Mouse (Mus musculus) heart, adult 2 months (tissue): ENCODE measurements around the gene Rps6ka1. TPM values are rescaled to one million over a fixed set of nuclear protein-coding genes. Genes with fewer than 3 reads are reported as not detected.

ENCODE experiments used
- DNase-seq, 2 experiments: peaks; one replicate each; pipeline ENCODE4 v3.0.0; 2021
- H3K27ac ChIP-seq: fragments of 200-600 bp; 2 replicates; pipeline ENCODE4 v1.8.1; 2022
- H3K27me3 ChIP-seq: fragments of 200-500 bp; 2 replicates; pipeline ENCODE4 v1.6.1; 2012; ENCODE audit warnings: mild to moderate bottlenecking, low read length, inconsistent platforms, mixed read lengths; ENCODE audit not compliant: control insufficient read depth, insufficient read depth
- H3K36me3 ChIP-seq: fragments of 200-500 bp; 2 replicates; pipeline ENCODE4 v1.6.1; 2012; ENCODE audit warnings: low read length, inconsistent platforms; ENCODE audit not compliant: control insufficient read depth, insufficient read depth
- H3K4me1 ChIP-seq: fragments of 200-500 bp; 2 replicates; pipeline ENCODE4 v1.6.1; 2011; ENCODE audit warnings: low read length; ENCODE audit not compliant: control insufficient read depth, insufficient read depth
- H3K4me3 ChIP-seq: fragments of 200-600 bp; 2 replicates; pipeline ENCODE4 v1.8.1; 2022
- H3K79me2 ChIP-seq: fragments of 200-500 bp; replicated peaks from 2 replicates; pipeline ENCODE4 v1.6.1; 2012; ENCODE audit warnings: mild to moderate bottlenecking, inconsistent platforms, low read length, moderate library complexity, mixed read lengths; ENCODE audit not compliant: control insufficient read depth, insufficient read depth
- H3K9ac ChIP-seq: fragments of 200-500 bp; 2 replicates; pipeline ENCODE4 v1.6.1; 2012; ENCODE audit warnings: low read depth, mild to moderate bottlenecking, control low read depth, inconsistent platforms, low read length, mixed read lengths
- CTCF ChIP-seq: fragments of 200-600 bp; IDR thresholded peaks from 2 replicates; pipeline ENCODE4 v1.8.1; 2022; ENCODE audit warnings: antibody characterized with exemption, mild to moderate bottlenecking, moderate library complexity
- EP300 ChIP-seq: fragments of 200-500 bp; IDR thresholded peaks from 2 replicates; pipeline ENCODE4 v1.6.1; 2011; ENCODE audit warnings: low read depth, low read length, control low read depth; ENCODE audit not compliant: insufficient read depth
- POLR2A ChIP-seq: fragments of 200-500 bp; IDR thresholded peaks from 2 replicates; pipeline ENCODE4 v1.6.1; 2011; ENCODE audit warnings: mild to moderate bottlenecking, low read depth, low read length, control low read depth; ENCODE audit not compliant: insufficient read depth
- WGBS: fragments of 180-500 bp; shearing (Covaris S2); methylation state at CpG from one replicate; pipeline ENCODE4 v1.1.7; 2018; 5-methylcytosine and 5-hydroxymethylcytosine counted together
- intact Hi-C: fragments of 180-260 bp; cut with DNase I; formaldehyde crosslinking; loops from one replicate; pipeline ENCODE4 v1.15.1; 2025
- polyA plus RNA-seq: library from polyadenylated mRNA; depleted of rRNA; stranded (reverse); fragments of >200 nt; gene quantifications from 2 replicates; pipeline ENCODE4 v1.2.3, GENCODE M21; 2012
- total RNA-seq, 2 experiments: library from RNA; stranded (reverse); gene quantifications; 2 replicates each; pipeline ENCODE4 v1.2.3; 2021

Gene Rps6ka1
- total and polyA plus RNA-seq, 3 experiments = 4.4 to 7.1 (median 4.8) TPM

DNA sequence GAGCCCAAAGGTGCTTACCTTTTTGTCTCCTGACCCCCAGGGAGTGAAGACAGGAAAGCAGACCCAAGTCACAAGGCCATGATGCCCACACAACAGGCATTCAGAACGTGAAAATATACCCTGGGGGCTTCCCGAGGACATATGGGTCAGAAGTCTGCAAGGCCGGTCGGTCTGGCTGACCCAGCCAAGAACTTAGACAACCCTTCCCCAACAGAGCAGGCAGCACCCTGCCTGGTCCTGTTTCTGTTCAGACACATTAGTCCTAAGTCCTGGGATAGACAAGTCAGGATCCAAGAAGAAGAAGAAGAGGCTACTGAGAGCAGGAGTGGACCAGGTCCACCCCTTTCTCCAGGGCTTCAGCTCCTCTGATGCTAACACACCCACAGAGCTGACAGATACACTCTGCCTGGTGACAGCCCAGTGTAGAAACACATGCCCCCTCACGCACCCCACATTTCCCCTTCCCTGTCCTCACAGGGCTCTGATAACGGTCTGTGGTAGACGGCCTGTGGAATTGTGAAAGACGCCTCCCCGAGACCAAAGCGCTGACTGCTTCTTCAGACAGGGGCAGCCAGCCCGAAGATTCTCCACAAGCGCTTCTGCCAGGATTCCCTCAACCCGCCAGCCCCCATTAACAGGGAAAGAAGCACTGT, 12.6 kb downstream of the Rps6ka1 start:
- no peak for DNase-seq
- intact Hi-C loops = no loop called here
- no peak overlapping the region for H3K27ac ChIP-seq
- no peaks in the 10 kb centered on the region for H3K27me3 ChIP-seq
- H3K4me1 ChIP-seq = no peaks in the 10 kb centered on the region
- no peaks in the 10 kb centered on the region for H3K36me3 ChIP-seq
- 63% methylated on average over 13 of the region's 13 CpGs for WGBS
- TF ChIP-seq EP300 (no peak), POLR2A (no peak), CTCF (no peak)
- H3K4me3 ChIP-seq = no peak overlapping the region
- no peak overlapping the region for H3K9ac ChIP-seq
- H3K79me2 ChIP-seq = no peaks in the 10 kb centered on the region

DNA sequence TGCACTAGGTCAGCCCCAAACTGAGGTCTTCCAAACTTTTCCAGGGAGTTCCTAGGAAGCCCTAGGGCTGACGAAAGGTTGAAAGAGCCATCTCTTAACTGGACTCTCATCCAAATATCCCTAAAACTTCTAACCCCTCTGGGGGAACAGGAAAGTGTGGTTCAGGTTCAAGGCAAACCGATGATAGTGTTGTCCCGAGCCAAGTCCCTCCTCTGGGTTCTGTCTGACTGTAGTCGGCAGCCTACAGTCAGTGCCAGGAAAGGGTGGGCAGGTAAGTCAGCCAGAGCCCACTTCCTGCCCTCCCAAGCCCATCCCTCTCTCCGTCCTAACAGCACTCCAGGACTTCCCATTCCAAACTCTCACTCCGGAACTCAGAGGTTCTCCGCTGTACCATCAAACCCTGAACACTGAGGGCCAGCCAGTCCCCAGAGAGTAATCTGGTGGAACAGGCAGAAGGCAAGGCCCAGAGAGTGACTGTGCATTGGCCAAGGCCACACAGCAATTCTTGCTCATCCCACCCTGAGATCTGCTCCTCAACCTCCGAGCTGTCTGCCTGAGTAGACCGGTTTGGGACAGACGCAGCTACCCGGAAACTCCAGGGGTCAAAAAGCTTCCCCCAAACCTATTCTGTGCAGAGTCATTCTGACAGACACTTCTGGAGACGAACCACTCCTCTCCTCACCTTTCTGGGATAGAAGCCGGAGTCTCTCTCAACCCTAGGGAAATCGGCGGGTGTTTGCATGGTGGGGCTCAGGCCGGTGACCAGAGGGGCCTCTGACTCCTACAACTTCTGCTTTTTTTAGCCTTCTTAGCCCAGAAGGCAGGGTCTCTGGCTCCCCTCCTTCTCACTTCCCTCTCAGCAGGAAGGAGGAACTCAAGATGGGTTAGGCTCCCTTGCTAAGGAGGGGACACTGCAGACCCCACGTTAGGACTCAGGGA, 13.4 kb downstream of the Rps6ka1 start:
- H3K79me2 ChIP-seq = no peaks in the 10 kb centered on the region
- no peaks in the 10 kb centered on the region for H3K4me1 ChIP-seq
- intact Hi-C loops = no loop called here
- WGBS = 61% methylated on average over 17 of the region's 17 CpGs
- H3K4me3 ChIP-seq = no peak overlapping the region
- H3K9ac ChIP-seq = no peak overlapping the region
- H3K27ac ChIP-seq = no peak overlapping the region
- H3K27me3 ChIP-seq = no peaks in the 10 kb centered on the region
- TF ChIP-seq POLR2A (no peak), EP300 (no peak), CTCF (no peak)
- DNase-seq = peak in 1 of 2 experiments; percentile 40
- H3K36me3 ChIP-seq = no peaks in the 10 kb centered on the region

GRCm38 (mm10) chr4:133873431-133873851, 14.2 kb downstream of the Rps6ka1 start:
- WGBS = 66% methylated on average over 4 of the region's 4 CpGs
- no peaks in the 10 kb centered on the region for H3K4me1 ChIP-seq
- H3K9ac ChIP-seq = no peak overlapping the region
- TF ChIP-seq POLR2A (no peak), EP300 (no peak), CTCF (no peak)
- H3K79me2 ChIP-seq = no peaks in the 10 kb centered on the region
- intact Hi-C loops = no loop called here
- no peaks in the 10 kb centered on the region for H3K27me3 ChIP-seq
- H3K4me3 ChIP-seq = no peak overlapping the region
- no peak for DNase-seq
- no peaks in the 10 kb centered on the region for H3K36me3 ChIP-seq
- no peak overlapping the region for H3K27ac ChIP-seq

DNA sequence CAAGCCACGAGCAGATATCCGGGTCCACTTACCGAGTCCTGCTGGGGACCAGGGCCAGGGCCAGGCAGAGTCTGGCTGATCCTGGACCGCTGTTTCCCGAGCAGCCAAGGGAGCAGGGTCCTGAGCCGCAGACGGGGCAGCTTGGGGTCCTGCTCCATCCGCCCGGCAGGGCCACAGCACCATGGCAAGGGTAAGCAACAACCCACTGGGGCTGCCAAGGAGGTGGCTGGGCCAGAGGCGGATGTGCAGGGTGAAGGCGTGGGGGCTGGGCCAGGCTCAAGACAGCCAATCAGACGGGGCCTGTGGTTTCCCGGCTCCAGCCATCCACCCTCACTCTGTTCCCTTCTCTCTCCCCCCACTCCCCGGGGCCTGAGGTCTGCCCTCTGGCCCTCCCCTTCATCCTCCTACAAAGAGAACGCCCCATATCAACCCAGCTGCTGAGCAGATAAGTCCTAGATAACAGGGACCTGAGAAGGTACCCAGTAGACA, 14.7 kb downstream of the Rps6ka1 start:
- Histone ChIP-seq H3K4me1 (no peaks in the 10 kb centered on the region), H3K79me2 (no peaks in the 10 kb centered on the region), H3K27me3 (no peaks in the 10 kb centered on the region), H3K4me3 (no peak overlapping the region), H3K27ac (no peak overlapping the region), H3K9ac (no peak overlapping the region), H3K36me3 (no peaks in the 10 kb centered on the region)
- DNase-seq = peak; percentile 50 to 81
- intact Hi-C loops = no loop called here
- WGBS = 70% methylated on average over 15 of the region's 15 CpGs
- no peak for TF ChIP-seq EP300
- TF ChIP-seq POLR2A = no peak
- no peak for TF ChIP-seq CTCF

- Histone ChIP-seq H3K4me1 (no peaks in the 10 kb centered on the region), H3K9ac (no peak overlapping the region), H3K4me3 (no peak overlapping the region), H3K79me2 (no peaks in the 10 kb centered on the region), H3K27me3 (no peaks in the 10 kb centered on the region), H3K27ac (no peak overlapping the region), H3K36me3 (no peaks in the 10 kb centered on the region)
- no peak for DNase-seq
- intact Hi-C loops = no loop called here
- no peak for TF ChIP-seq POLR2A
- 50% methylated on average over 7 of the region's 7 CpGs for WGBS
These were observed 15.3 kb downstream of the Rps6ka1 start for GRCm38 (mm10) chr4:133872222-133872811.
